Mouse (Mus musculus) thymus, postnatal 36 days (tissue): ENCODE results near the gene Rnf187.

Source experiments
- DNase-seq, 2 experiments: peaks; one replicate each; pipeline ENCODE4 v3.0.0; 2022; ENCODE audit warnings: mixed read lengths in 2 of 2

Rnf187 gene

GRCm38 (mm10) chr11:58947306-58947705 lies 8.6 kb upstream of the Rnf187 start:
- DNase-seq, result no peak

- DNase-seq, result no peak
These were observed 5.4 kb upstream of the Rnf187 start for GRCm38 (mm10) chr11:58944136-58944535.

GRCm38 (mm10) chr11:58939088-58939439 lies 348 bp upstream of the Rnf187 start:
- DNase-seq, result no peak

GRCm38 (mm10) chr11:58937909-58938308 lies 807 bp downstream of the Rnf187 start:
- DNase-seq, result no peak

GRCm38 (mm10) chr11:58931576-58931975 lies 7.1 kb downstream of the Rnf187 start:
- DNase-seq, result no peak

GRCm38 (mm10) chr11:58930254-58930653 lies 8.5 kb downstream of the Rnf187 start:
- DNase-seq, result no peak

GRCm38 (mm10) chr11:58929641-58930040 lies 9.1 kb downstream of the Rnf187 start:
- DNase-seq, result no peak

GRCm38 (mm10) chr11:58929055-58929454 lies 9.7 kb downstream of the Rnf187 start:
- no peak for DNase-seq

GRCm38 (mm10) chr11:58927790-58928651 lies 10.7 kb downstream of the Rnf187 start:
- DNase-seq, result peak; percentile 75 to 78

GRCm38 (mm10) chr11:58927053-58927452 lies 11.7 kb downstream of the Rnf187 start:
- DNase-seq, result no peak

GRCm38 (mm10) chr11:58926651-58927050 lies 12.1 kb downstream of the Rnf187 start:
- no peak for DNase-seq

- no peak for DNase-seq
These were observed 16.3 kb downstream of the Rnf187 start for GRCm38 (mm10) chr11:58922420-58922819.

- no peak for DNase-seq
These were observed 20.0 kb downstream of the Rnf187 start for GRCm38 (mm10) chr11:58918759-58919158.

GRCm38 (mm10) chr11:58917745-58918366 lies 20.9 kb downstream of the Rnf187 start, which contains the start of gene Btnl10:
TSS of gene Btnl10 (plus strand) at chr11:58917908.
- no peak for DNase-seq

GRCm38 (mm10) chr11:58916879-58917744 lies 21.6 kb downstream of the Rnf187 start:
- peak; percentile 76 to 78 for DNase-seq

- peak in 1 of 2 experiments; percentile 27 for DNase-seq
These were observed 24.2 kb downstream of the Rnf187 start for GRCm38 (mm10) chr11:58914461-58915028.

- no peak for DNase-seq
These were observed 24.9 kb downstream of the Rnf187 start for GRCm38 (mm10) chr11:58913776-58914175.

- DNase-seq, result no peak
These were observed 33.9 kb downstream of the Rnf187 start for GRCm38 (mm10) chr11:58904838-58905237.

- DNase-seq, result no peak
These were observed 34.4 kb downstream of the Rnf187 start for GRCm38 (mm10) chr11:58904410-58904718.

GRCm38 (mm10) chr11:58903511-58904409 lies 35.0 kb downstream of the Rnf187 start, which contains the start of gene Zfp39:
TSS of gene Zfp39 (minus strand) at chr11:58904225.
- DNase-seq, result peak; percentile 96 to 99

- DNase-seq, result no peak
These were observed 37.6 kb downstream of the Rnf187 start for GRCm38 (mm10) chr11:58901080-58901479.

- DNase-seq, result no peak
These were observed 41.2 kb downstream of the Rnf187 start for GRCm38 (mm10) chr11:58897485-58897884.
